Mouse (Mus musculus) gastrocnemius, postnatal 14 days (tissue): Measurements from ENCODE around the gene Vps36. TPM values are rescaled to one million over a fixed set of nuclear protein-coding genes. Genes with fewer than 3 reads are reported as not detected.

Experiments used
- DNase-seq: peaks from one replicate; pipeline ENCODE4 v3.0.0; 2021; ENCODE audit warnings: mixed read lengths
- intact Hi-C: fragments of 180-260 bp; cut with DNase I; formaldehyde crosslinking; loops from one replicate; pipeline ENCODE4 v1.15.1; 2025; ENCODE audit warnings: low total_unique reads
- total RNA-seq, 2 experiments: library from RNA; stranded (reverse); gene quantifications; 2 replicates each; pipeline ENCODE4 v1.2.3; 2021

The Vps36 gene
- total RNA-seq, 2 experiments from 2014 or later = 27.3 to 27.4 TPM

DNA sequence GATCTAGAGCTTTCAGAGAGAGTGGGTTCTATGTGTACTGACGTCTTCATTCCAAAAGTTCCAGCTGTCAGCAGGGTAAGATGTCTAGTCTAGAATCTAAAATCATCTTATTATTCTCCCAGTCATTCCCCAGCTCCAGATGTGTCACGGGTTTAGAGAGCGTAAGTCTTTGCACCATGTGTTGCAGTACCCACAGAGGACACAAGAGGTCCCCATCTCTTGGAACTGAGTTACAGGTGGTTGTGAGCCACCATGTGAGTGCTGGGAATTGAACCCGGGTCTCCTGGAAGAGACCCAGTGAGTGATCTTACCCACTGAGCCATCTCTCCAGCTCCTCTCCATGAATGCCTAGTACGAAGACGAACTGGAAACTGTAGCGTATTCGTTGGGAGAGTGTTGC, 6.9 kb downstream of the Vps36 start:
- intact Hi-C loops = no loop called here
- no peak for DNase-seq

DNA sequence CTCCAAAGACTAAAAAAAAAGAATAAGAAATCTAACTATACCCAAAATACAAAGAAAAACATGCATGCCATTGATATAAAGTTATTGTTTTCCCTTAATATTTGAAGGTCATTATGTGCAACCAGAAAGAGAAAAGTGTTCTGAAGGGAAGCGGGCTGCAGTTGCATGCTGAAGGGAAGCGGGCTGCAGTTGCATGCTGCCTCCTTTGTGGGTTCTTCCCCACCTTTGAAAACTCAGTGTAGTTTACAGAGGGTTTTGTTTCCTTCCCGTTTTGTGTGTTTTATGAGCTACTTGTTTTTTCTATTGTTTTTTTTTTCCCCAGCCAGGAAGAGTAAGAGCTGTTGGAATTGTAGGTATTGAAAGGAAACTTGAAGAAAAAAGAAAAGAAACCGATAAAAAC, 14.9 kb downstream of the Vps36 start:
- DNase-seq = no peak
- intact Hi-C loops = no loop called here

DNA sequence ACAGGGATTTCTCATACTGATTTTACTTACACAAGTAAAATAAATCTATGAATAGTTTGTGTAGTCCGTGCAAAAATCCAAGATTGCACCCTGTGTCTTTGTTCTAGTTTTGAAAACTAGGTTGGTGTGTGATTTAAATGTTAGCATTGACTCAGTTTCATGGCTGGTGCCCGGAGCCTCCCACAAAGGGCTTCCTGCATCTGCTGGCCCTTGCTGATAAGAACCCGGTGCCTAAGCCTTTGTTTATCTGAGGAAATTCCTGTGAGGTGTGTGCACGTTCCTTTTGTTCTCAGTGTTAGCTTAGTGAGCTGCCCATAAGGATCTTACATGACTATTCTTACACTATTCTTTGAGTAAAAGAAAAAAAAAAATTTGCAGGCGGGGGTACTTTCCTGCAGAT, 16.4 kb downstream of the Vps36 start:
- no peak for DNase-seq

GRCm38 (mm10) chr8:22214826-22215225, 22.2 kb downstream of the Vps36 start:
- no peak for DNase-seq
- intact Hi-C loops = no loop called here

More for the DNA sequence above, 16.4 kb downstream of the Vps36 start:
- intact Hi-C loops = no loop called here

GRCm38 (mm10) chr8:22226361-22226760, 33.8 kb downstream of the Vps36 start:
- DNase-seq = no peak
- intact Hi-C loops = no loop called here

- intact Hi-C loops = no loop called here
Measured at GRCm38 (mm10) chr8:22227061-22227877, 34.7 kb downstream of the Vps36 start, which contains the start of gene Thsd1. TSS of gene Thsd1 (plus strand) at chr8:22227313.

DNA sequence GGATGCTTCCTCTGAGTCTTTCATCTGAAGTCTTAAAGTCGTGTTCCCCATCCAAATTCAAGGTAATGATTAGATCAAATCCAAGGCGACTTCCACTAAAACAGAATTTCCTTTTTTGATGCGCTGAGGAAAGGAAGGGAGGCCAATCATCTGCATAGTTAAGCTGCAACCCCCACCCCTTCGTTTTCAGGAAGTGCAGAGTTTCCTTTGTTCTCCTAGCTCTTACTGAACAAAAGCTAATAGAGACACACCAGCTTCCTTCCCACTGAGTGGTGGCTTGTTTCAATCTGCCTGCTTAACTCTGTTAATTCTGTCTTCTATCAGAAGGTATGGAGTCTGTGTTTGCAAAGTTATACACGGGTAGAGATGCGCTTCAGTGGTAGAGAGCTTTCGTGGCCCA, 36.0 kb downstream of the Vps36 start:
- intact Hi-C loops = no loop called here
- DNase-seq = no peak

More at GRCm38 (mm10) chr8:22227061-22227877, 34.7 kb downstream of the Vps36 start, which contains the start of gene Thsd1:
- DNase-seq = peak; percentile 72

- no peak for DNase-seq
- intact Hi-C loops = no loop called here
Measured at GRCm38 (mm10) chr8:22242986-22243385, 50.4 kb downstream of the Vps36 start.

GRCm38 (mm10) chr8:22245663-22246062, 53.1 kb downstream of the Vps36 start:
- intact Hi-C loops = no loop called here
- no peak for DNase-seq

GRCm38 (mm10) chr8:22247956-22248355, 55.3 kb downstream of the Vps36 start:
- no peak for DNase-seq
- intact Hi-C loops = no loop called here

DNA sequence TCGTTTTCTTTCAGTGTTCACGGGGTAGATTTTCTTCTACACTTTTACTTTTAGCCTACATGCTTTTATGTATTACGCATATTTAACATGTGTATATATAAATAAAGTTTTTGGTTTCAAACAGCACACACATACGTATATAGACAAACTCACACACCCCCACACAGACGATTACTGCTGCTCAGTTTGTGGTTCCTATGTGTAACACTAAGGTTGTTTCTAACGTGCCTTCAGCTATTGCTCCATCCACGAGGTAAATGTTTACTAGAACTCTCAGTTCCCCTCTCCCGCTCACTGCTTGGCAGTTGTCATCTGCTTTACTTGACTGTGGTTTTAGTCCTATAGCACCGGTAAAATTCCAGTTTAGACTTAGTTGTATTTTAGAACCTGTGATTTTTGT, 56.5 kb downstream of the Vps36 start:
- intact Hi-C loops = no loop called here
- no peak for DNase-seq

DNA sequence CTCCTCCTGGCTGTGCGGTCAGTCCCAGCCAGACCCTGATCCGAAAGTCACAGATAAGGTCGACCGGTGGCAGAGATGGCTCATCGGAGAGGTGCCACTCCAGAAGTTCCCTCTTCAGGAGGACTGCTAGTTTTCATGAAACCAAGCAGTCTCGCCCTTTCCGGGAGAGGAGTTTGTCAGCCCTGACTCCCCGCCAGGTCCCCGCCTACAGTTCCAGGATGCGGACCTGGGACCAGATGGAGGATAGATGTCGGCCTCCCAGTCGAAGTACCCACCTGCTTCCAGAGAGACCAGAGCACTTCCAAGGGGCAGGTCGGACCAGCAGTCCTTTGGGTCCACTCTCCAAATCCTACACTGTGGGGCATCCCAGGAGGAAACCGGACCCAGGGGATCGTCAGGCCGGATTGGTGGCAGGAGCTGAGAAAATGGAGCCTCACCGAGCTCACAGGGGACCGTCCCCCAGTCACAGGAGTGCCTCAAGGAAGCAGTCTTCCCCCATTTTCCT, 66.4 kb downstream of the Vps36 start:
- DNase-seq = peak; percentile 16
- intact Hi-C loops = no loop called here

GRCm38 (mm10) chr8:22259531-22259930, 66.9 kb downstream of the Vps36 start:
- intact Hi-C loops = no loop called here
- no peak for DNase-seq

DNA sequence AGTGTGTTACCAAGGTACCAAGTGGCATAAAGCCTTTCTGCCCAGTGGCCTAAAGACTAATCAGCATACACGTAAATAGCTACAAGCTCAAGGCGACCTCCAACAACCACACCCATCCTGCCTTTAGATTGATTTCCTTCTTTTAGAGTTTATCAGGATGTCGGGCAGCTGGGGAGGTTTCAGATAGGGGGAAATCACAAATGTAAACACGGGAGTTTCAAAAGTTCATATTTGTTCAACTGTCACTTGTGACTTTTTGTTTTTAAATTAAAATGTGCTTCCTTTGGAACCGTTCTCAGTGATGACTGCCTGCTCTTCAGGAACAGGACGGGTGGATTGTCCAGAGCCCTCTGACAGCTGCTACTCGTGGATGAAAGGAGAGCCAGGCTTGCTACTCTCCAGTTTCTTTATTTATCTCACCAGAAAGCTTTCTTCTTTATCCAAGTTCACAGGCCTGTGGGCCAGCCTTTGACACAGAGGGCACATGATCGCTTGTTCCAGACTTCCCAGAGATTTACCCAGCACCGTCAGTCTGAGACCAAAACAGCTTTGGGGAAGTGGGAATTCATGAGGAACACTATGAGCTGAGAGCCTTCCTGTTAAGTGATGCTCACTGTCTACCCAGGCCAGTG, 67.6 kb downstream of the Vps36 start:
- intact Hi-C loops = no loop called here
- DNase-seq = no peak

GRCm38 (mm10) chr8:22262267-22262666, 69.7 kb downstream of the Vps36 start:
- peak; percentile 20 for DNase-seq
- intact Hi-C loops = no loop called here

DNA sequence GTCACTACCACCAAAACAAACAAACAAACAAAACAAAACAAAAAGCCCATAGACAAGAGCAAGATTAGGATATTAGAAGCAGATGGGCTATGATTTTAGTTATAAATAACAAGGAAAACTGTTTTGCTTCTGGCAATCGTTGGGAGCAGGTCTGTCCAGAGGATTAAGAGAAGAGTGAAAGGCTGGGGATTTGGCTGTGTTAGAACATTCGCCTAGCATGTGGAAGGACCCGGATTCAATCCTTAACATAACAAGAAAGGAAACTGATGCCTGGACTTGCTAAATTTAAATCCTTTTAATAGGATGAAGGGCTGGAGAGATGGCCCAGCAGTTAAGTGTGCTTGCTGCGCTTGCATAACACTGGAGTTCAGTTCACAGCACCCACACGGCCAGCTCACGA, 71.7 kb downstream of the Vps36 start:
- no peak for DNase-seq
- intact Hi-C loops = no loop called here

DNA sequence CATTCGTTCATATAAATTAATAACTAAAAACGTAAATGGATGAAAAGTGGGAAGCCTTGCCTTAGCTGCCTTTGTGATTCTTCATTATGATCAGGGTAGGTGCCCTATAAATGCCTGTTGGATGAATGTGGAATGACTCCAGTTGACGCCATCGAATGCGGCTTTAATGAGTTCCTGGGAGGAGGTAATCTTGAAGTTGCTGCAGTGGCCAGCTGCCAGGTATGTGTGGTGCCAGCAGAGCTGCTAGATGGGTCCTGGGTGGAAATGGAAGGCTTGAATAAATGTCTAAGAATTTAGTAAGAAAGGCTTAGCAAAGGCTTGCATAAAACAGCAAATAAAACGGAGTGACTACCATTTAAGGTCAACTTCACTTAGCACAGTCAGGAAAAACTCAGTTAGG, 72.2 kb downstream of the Vps36 start:
- no peak for DNase-seq
- intact Hi-C loops = no loop called here

- DNase-seq = no peak
- intact Hi-C loops = no loop called here
Measured at GRCm38 (mm10) chr8:22265194-22265593, 72.6 kb downstream of the Vps36 start.

- intact Hi-C loops = no loop called here
- no peak for DNase-seq
Measured at GRCm38 (mm10) chr8:22266809-22267208, 74.2 kb downstream of the Vps36 start.
